Mouse (Mus musculus): Measurements from ENCODE around the gene Gm5938. TPM values are rescaled to one million over a fixed set of nuclear protein-coding genes. Genes with fewer than 3 reads are reported as not detected.

The Gm5938 gene
- polyA plus RNA-seq (2014; fragmentation: Nextera tagmentation; extraction: Ambion mirVana), result not detected in 2 replicates

DNA sequence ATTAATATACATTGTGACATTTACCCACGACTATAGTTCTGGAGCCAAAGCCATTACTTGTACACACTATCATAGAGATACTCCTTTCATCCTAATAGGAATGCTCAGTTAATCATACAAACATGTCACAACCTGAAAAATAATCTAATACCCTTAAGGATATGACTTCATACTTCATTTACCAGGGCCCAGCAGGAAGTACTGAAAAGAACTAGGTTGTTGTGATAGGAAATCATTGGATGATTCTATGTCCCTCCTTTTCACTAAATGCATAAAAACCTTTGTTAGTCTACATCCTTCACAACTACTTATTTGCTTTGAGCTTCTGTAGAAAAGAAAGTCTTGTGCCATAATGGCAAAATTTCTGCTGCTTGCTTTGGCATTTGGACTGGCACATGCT, at the start of gene Gm5938:
Gm5938 (plus strand) TSS at position 301 of the 400 bp plus-strand sequence.
- WGBS, result 55% methylated on average over 1 of the region's 1 CpGs
- no peaks in the 10 kb centered on the region for H3K9me3 ChIP-seq (ENCODE audit: control insufficient read depth, low read length)
- no peaks in the 10 kb centered on the region for H3K27me3 ChIP-seq (ENCODE audit: control insufficient read depth, insufficient read depth, low read length)
- no peaks in the 10 kb centered on the region for H3K4me1 ChIP-seq (ENCODE audit: control insufficient read depth, insufficient read depth, low read length)
- no peaks in the 10 kb centered on the region for H3K36me3 ChIP-seq (ENCODE audit: control insufficient read depth, insufficient read depth, low read length)
- H3K4me3 ChIP-seq (ENCODE audit: low read depth, low read length), result no peak within 1 kb of the TSS
- no peak for DNase-seq (ENCODE audit: low spot score)
- H3K27ac ChIP-seq (replicated peaks; ENCODE audit: low read depth, low read length), result no peak within 1 kb of the TSS
- H3K4me2 ChIP-seq (ENCODE audit: low read depth, severe bottlenecking), result no peak within 1 kb of the TSS
- no peak within 1 kb of the TSS for H3K9ac ChIP-seq (ENCODE audit: low read length)
- no peak for ATAC-seq (ENCODE audit: insufficient number of reproducible peaks, low FRiP score, low TSS enrichment, low read depth)

DNA sequence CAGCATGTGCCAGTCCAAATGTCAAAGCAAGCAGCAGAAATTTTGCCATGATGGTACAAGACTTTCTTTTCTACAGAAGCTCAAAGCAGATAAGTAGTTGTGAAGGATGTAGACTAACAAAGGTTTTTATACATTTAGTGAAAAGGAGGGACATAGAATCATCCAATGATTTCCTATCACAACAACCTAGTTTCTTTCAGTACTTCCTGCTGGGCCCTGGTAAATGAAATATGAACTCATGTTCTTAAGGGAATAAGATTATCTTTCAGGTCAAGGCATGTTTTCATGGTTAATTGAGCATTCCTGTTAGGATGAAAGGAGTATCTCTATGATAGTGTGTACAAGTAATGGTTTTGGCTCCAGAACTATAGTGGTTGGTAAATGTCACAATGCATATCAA, 34.0 kb upstream of the Gm5938 start, which contains the start of gene Obp1a:
Obp1a (minus strand) TSS at position 101 of the 400 bp plus-strand sequence.
- Histone ChIP-seq H3K4me3 (ENCODE audit: low read depth, low read length) (no peak within 1 kb of the TSS), H3K9ac (ENCODE audit: low read length) (no peak within 1 kb of the TSS), H3K4me2 (ENCODE audit: low read depth, severe bottlenecking) (no peak within 1 kb of the TSS), H3K27ac (replicated peaks; ENCODE audit: low read depth, low read length) (no peak within 1 kb of the TSS), H3K27me3 (ENCODE audit: control insufficient read depth, insufficient read depth, low read length) (no peaks in the 10 kb centered on the region), H3K9me3 (ENCODE audit: control insufficient read depth, low read length) (no peaks in the 10 kb centered on the region), H3K36me3 (ENCODE audit: control insufficient read depth, insufficient read depth, low read length) (no peaks in the 10 kb centered on the region), H3K4me1 (ENCODE audit: control insufficient read depth, insufficient read depth, low read length) (no peaks in the 10 kb centered on the region)
- no peak for DNase-seq (ENCODE audit: low spot score)
- ATAC-seq (ENCODE audit: insufficient number of reproducible peaks, low FRiP score, low TSS enrichment, low read depth), result no peak

Other genes starting within 250 kb of the Gm5938 start
- not detected in 2 replicates for gene 5430402E10Rik, start 200.4 kb upstream of the Gm5938 start, polyA plus RNA-seq (2014; fragmentation: Nextera tagmentation; extraction: Ambion mirVana)
- gene Obp1a, start 34.1 kb upstream of the Gm5938 start, polyA plus RNA-seq (2014; fragmentation: Nextera tagmentation; extraction: Ambion mirVana), result not detected in 2 replicates
- not detected in 2 replicates for gene Obp1b, start 61.3 kb downstream of the Gm5938 start, polyA plus RNA-seq (2014; fragmentation: Nextera tagmentation; extraction: Ambion mirVana)
- gene Gm14743, start 120.5 kb downstream of the Gm5938 start, polyA plus RNA-seq (2014; fragmentation: Nextera tagmentation; extraction: Ambion mirVana), result not detected in 2 replicates
- gene 4930480E11Rik, start 244.2 kb downstream of the Gm5938 start, polyA plus RNA-seq (2014; fragmentation: Nextera tagmentation; extraction: Ambion mirVana), result not detected in 2 replicates

Measured in limb, embryonic 11.5 days (tissue).